Mouse (Mus musculus) bone marrow macrophage, adult 2 months (primary cell): ENCODE results near the gene Wdr82.

Source experiments
- CTCF ChIP-seq: IDR thresholded peaks from 2 replicates; pipeline ENCODE4 v1.5.1; 2012; ENCODE audit warnings: low read depth, mild to moderate bottlenecking, low read length, moderate library complexity
- POLR2A ChIP-seq: IDR thresholded peaks from 2 replicates; pipeline ENCODE4 v1.6.1; 2012; ENCODE audit warnings: mild to moderate bottlenecking, low read depth, low read length, borderline replicate concordance

DNA sequence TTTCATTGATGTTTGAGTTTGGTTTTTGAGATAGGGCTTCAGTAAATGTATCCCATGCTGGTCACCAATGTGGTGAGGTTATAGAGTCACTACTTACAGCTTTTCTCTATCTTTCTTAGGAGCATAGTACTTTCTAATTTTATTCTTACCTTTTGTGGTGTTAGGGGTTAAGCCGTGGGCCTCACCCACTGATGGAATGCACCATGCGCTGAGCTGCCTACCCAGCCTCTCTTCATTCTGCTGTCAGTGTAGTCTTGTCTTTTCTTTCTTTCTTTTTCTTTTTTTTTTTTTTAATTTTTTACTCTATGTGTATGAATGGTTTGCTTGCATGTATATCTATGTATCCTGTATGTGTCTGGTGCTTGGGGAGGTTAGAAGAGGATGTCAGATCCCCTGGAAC is 8.7 kb downstream of the Wdr82 start:
- TF ChIP-seq CTCF (no peak), POLR2A (no peak)
